Mouse (Mus musculus) kidney, adult 2 months (tissue): Measurements from ENCODE around the gene Sdk2. TPM values are rescaled to one million over a fixed set of nuclear protein-coding genes. Genes with fewer than 3 reads are reported as not detected.
A peak's percentile ranks its signal among the peaks of the same experiment; 100 is the strongest.

ENCODE experiments used
- DNase-seq: peaks from one replicate; pipeline ENCODE4 v3.0.0; 2021
- H3K27ac ChIP-seq: fragments of 200-500 bp; 2 replicates; pipeline ENCODE4 v1.5.1; 2012; ENCODE audit warnings: low read depth, low read length, control low read depth, inconsistent platforms; ENCODE audit not compliant: insufficient read depth
- H3K27me3 ChIP-seq: fragments of 200-500 bp; replicated peaks from 2 replicates; pipeline ENCODE4 v1.6.1; 2012; ENCODE audit warnings: mild to moderate bottlenecking, moderate library complexity, low read length, inconsistent platforms; ENCODE audit not compliant: control insufficient read depth, insufficient read depth
- H3K36me3 ChIP-seq: fragments of 200-500 bp; 2 replicates; pipeline ENCODE4 v1.6.1; 2012; ENCODE audit warnings: mild to moderate bottlenecking, moderate library complexity, low read length, inconsistent platforms; ENCODE audit not compliant: control insufficient read depth, insufficient read depth
- H3K4me1 ChIP-seq: fragments of 200-500 bp; 2 replicates; pipeline ENCODE4 v1.6.1; 2011; ENCODE audit warnings: low read length; ENCODE audit not compliant: control insufficient read depth, insufficient read depth
- H3K4me3 ChIP-seq: fragments of 200-500 bp; 2 replicates; pipeline ENCODE4 v1.5.1; 2011; ENCODE audit warnings: mild to moderate bottlenecking, low read depth, low read length, control low read depth; ENCODE audit not compliant: insufficient read depth
- CTCF ChIP-seq: fragments of 200-500 bp; conservative IDR thresholded peaks from 2 replicates; pipeline ENCODE4 v1.5.1; 2011; ENCODE audit warnings: low read depth, mild to moderate bottlenecking, control low read depth, low read length, moderate library complexity, mixed read lengths; ENCODE audit not compliant: insufficient read depth, insufficient read length
- POLR2A ChIP-seq: fragments of 200-500 bp; IDR thresholded peaks from one replicate; pipeline ENCODE4 v1.6.1; 2011; ENCODE audit warnings: low read depth, low read length, control low read depth
- WGBS: fragments of 180-500 bp; shearing (Covaris S2); methylation state at CpG from one replicate; pipeline ENCODE4 v1.1.7; 2018; 5-methylcytosine and 5-hydroxymethylcytosine counted together
- polyA plus RNA-seq: library from polyadenylated mRNA; depleted of rRNA; stranded (reverse); fragments of >200 nt; gene quantifications from 2 replicates; pipeline ENCODE4 v1.2.3, GENCODE M21; 2012

Sdk2 gene
- polyA plus RNA-seq, 1 experiment, result 0.63 TPM

GRCm38 (mm10) chr11:113756578-113756977, 310.3 kb downstream of the Sdk2 start:
- no peaks in the 10 kb centered on the region for H3K27me3 ChIP-seq
- DNase-seq, result no peak
- H3K4me3 ChIP-seq, result no peak overlapping the region
- TF ChIP-seq POLR2A, result no peak
- TF ChIP-seq CTCF, result no peak
- no peaks in the 10 kb centered on the region for H3K36me3 ChIP-seq
- 0 out of 2 replicates have a peak, but pooled peaks cover 3% of the 10 kb centered on the region for H3K4me1 ChIP-seq
- WGBS, result 91% methylated on average over 12 of the region's 12 CpGs
- no peak overlapping the region for H3K27ac ChIP-seq

GRCm38 (mm10) chr11:113755878-113756277, 311.0 kb downstream of the Sdk2 start:
- no peak overlapping the region for H3K27ac ChIP-seq
- H3K4me3 ChIP-seq, result no peak overlapping the region
- no peaks in the 10 kb centered on the region for H3K36me3 ChIP-seq
- TF ChIP-seq POLR2A, result no peak
- no peak for TF ChIP-seq CTCF
- H3K27me3 ChIP-seq, result no peaks in the 10 kb centered on the region
- 93% methylated on average over 14 of the region's 14 CpGs for WGBS
- DNase-seq, result no peak
- H3K4me1 ChIP-seq, result 0 out of 2 replicates have a peak, but pooled peaks cover 3% of the 10 kb centered on the region

- Histone ChIP-seq H3K4me3 (no peak overlapping the region), H3K4me1 (0 out of 2 replicates have a peak, but pooled peaks cover 3% of the 10 kb centered on the region), H3K27ac (no peak overlapping the region), H3K36me3 (no peaks in the 10 kb centered on the region), H3K27me3 (no peaks in the 10 kb centered on the region)
- WGBS, result 84% methylated on average over 9 of the region's 9 CpGs
- no peak for DNase-seq
- TF ChIP-seq POLR2A (no peak), CTCF (no peak)
Observed at GRCm38 (mm10) chr11:113754845-113755244, 312.0 kb downstream of the Sdk2 start.

- TF ChIP-seq POLR2A, result no peak
- TF ChIP-seq CTCF, result no peak
- DNase-seq, result no peak
- H3K27ac ChIP-seq, result no peak overlapping the region
- H3K4me1 ChIP-seq, result peaks cover 6% of the 10 kb centered on the region; the same call in 1 of the 2 replicates
- WGBS, result 95% methylated on average over 10 of the region's 10 CpGs
- no peaks in the 10 kb centered on the region for H3K27me3 ChIP-seq
- H3K4me3 ChIP-seq, result no peak overlapping the region
- H3K36me3 ChIP-seq, result no peaks in the 10 kb centered on the region
Observed at GRCm38 (mm10) chr11:113752685-113753430, 314.0 kb downstream of the Sdk2 start.

- no peak for DNase-seq
- peak overlapping the region; percentile 46; the same call in 1 of the 2 replicates for H3K27ac ChIP-seq
- peaks cover 9% of the 10 kb centered on the region; the same call in 1 of the 2 replicates for H3K4me1 ChIP-seq
- WGBS, result 24% methylated on average over 15 of the region's 15 CpGs
- H3K27me3 ChIP-seq, result no peaks in the 10 kb centered on the region
- H3K4me3 ChIP-seq, result peak overlapping the region; percentile 55
- TF ChIP-seq CTCF (no peak), POLR2A (no peak)
- H3K36me3 ChIP-seq, result no peaks in the 10 kb centered on the region
Observed at GRCm38 (mm10) chr11:113752158-113752661, 314.6 kb downstream of the Sdk2 start.

GRCm38 (mm10) chr11:113751484-113752084, 315.3 kb downstream of the Sdk2 start, which contains the start of gene Cdc42ep4:
Cdc42ep4 (minus strand) TSS chr11:113751881.
- no peaks in the 10 kb centered on the region for H3K27me3 ChIP-seq
- peaks cover 9% of the 10 kb centered on the region; the same call in 1 of the 2 replicates for H3K4me1 ChIP-seq
- H3K4me3 ChIP-seq, result peak within 1 kb of the TSS; percentile 68
- TF ChIP-seq CTCF (no peak), POLR2A (peak; percentile 85)
- no peaks in the 10 kb centered on the region for H3K36me3 ChIP-seq
- peak within 1 kb of the TSS; percentile 79 for H3K27ac ChIP-seq
- peak; percentile 89 for DNase-seq
- WGBS, result 1% methylated on average over 44 of the region's 44 CpGs
